Comparison of ENCODE assay signal across 25 mouse cellular contexts in genomic region chr15:51411966-51412365, GRCm38 (mm10).
A peak's percentile ranks its signal among the peaks of the same experiment; 100 is the strongest.
DNase-seq lines count a peak whose midpoint lies in the region; ATAC-seq and TF ChIP-seq lines count a peak whose summit lies in the region.
"Had no signal": no experiment of that assay in that cellular context is flagged by ENCODE, and none has a peak within 500 bp of the region (broad histone marks: within the 10 kb centered on the region; RNA-seq: fewer than 3 reads in every experiment).

No protein-coding gene starts in this region.

- in situ Hi-C loops in Patski (cut with MboI; ENCODE audit: low pct_unique_long_range_greater_than_20kb) = no loop called here

- H3ac ChIP-seq in C2C12 (ENCODE audit: control insufficient read depth, insufficient read length, low read depth) = no peak overlapping the region
- no peak overlapping the region for H3ac ChIP-seq in myocyte (ENCODE audit: control insufficient read depth, insufficient read length)

- CTCF ChIA-PET in Patski (lab: Charles Lee) = interaction anchor here (0.8 kb wide), 1 partner anchor 15 kb away, joined by 3 read pairs; no protein-coding TSS in a partner anchor

- H3K36me3 ChIP-seq in C2C12 (ENCODE audit: control insufficient read depth, insufficient read depth) (no peaks in the 10 kb centered on the region), myocyte (ENCODE audit: control insufficient read depth, insufficient read depth) (no peaks in the 10 kb centered on the region)
- H3K36me3 ChIP-seq in forebrain, embryonic 16.5 days (ENCODE audit: control insufficient read depth, insufficient read depth) = no peaks in the 10 kb centered on the region
- H3K36me3 ChIP-seq in kidney, embryonic 16.5 days (ENCODE audit: insufficient read depth, low read length) = no peaks in the 10 kb centered on the region
- H3K36me3 ChIP-seq: embryonic facial prominence, embryonic 13.5 days; embryonic facial prominence, embryonic 15.5 days; forebrain, embryonic 15.5 days; G1E had no signal

- POLR2A ChIA-PET in Patski (lab: Charles Lee) = no interaction called here

- no peak overlapping the region for H3K27ac ChIP-seq in forebrain, embryonic 16.5 days (ENCODE audit: low read length)
- no peak overlapping the region for H3K27ac ChIP-seq in kidney, embryonic 16.5 days (ENCODE audit: low read length)
- H3K27ac ChIP-seq: embryonic facial prominence, embryonic 13.5 days; embryonic facial prominence, embryonic 15.5 days; forebrain, embryonic 13.5 days; forebrain, embryonic 15.5 days had no signal

- H3K79me2 ChIP-seq in C2C12 (ENCODE audit: control insufficient read depth, insufficient read depth) (no peaks in the 10 kb centered on the region), myocyte (ENCODE audit: control insufficient read depth, insufficient read depth) (no peaks in the 10 kb centered on the region)

- H3K27me3 ChIP-seq in C2C12 (ENCODE audit: control insufficient read depth, insufficient read depth, insufficient read length) (no peaks in the 10 kb centered on the region), Patski (no peaks in the 10 kb centered on the region), myocyte (ENCODE audit: control insufficient read depth, insufficient read depth, insufficient read length) (no peaks in the 10 kb centered on the region)
- H3K27me3 ChIP-seq in forebrain, embryonic 16.5 days (replicated peaks; ENCODE audit: control insufficient read depth, insufficient read depth, low read length) = no peaks in the 10 kb centered on the region
- no peaks in the 10 kb centered on the region for H3K27me3 ChIP-seq in kidney, embryonic 16.5 days (ENCODE audit: insufficient read depth, low read length)
- H3K27me3 ChIP-seq: embryonic facial prominence, embryonic 13.5 days; embryonic facial prominence, embryonic 15.5 days; forebrain, embryonic 13.5 days; forebrain, embryonic 15.5 days had no signal

- H3K4me3 ChIP-seq in C2C12 (ENCODE audit: insufficient read depth, poor library complexity, severe bottlenecking) (no peak overlapping the region), myocyte (no peak overlapping the region)
- no peak overlapping the region for H3K4me3 ChIP-seq in forebrain, embryonic 16.5 days (replicated peaks; ENCODE audit: low read length)
- no peak overlapping the region for H3K4me3 ChIP-seq in kidney, embryonic 16.5 days (ENCODE audit: low read length)
- H3K4me3 ChIP-seq: embryonic facial prominence, embryonic 13.5 days; embryonic facial prominence, embryonic 15.5 days; erythroblast, embryonic 14.5 days; forebrain, embryonic 13.5 days; forebrain, embryonic 15.5 days had no signal

- peak overlapping the region; percentile 12 for H3K4me2 ChIP-seq in myocyte (ENCODE audit: low read depth)
- no peak overlapping the region for H3K4me2 ChIP-seq in forebrain, embryonic 16.5 days (ENCODE audit: low read length)
- H3K4me2 ChIP-seq in kidney, embryonic 16.5 days (replicated peaks; ENCODE audit: low read depth, low read length) = no peak overlapping the region
- H3K4me2 ChIP-seq: embryonic facial prominence, embryonic 13.5 days; embryonic facial prominence, embryonic 15.5 days; forebrain, embryonic 13.5 days; forebrain, embryonic 15.5 days had no signal

- TF ChIP-seq CTCF in C2C12 (IDR thresholded peaks at IDR 0.05; ENCODE audit: control insufficient read depth, insufficient read depth, insufficient read length) = no peak
- TF ChIP-seq CTCF in Patski (IDR thresholded peaks at IDR 0.05) = no peak

- H3K9me3 ChIP-seq in forebrain, embryonic 16.5 days (ENCODE audit: control insufficient read depth, low read length) = no peaks in the 10 kb centered on the region
- H3K9me3 ChIP-seq in kidney, embryonic 16.5 days (ENCODE audit: low read length) = no peaks in the 10 kb centered on the region
- H3K9me3 ChIP-seq: embryonic facial prominence, embryonic 13.5 days; embryonic facial prominence, embryonic 15.5 days; forebrain, embryonic 13.5 days; forebrain, embryonic 15.5 days; G1E had no signal

- no peak overlapping the region for H3K9ac ChIP-seq in forebrain, embryonic 16.5 days (replicated peaks; ENCODE audit: low read depth, low read length)
- H3K9ac ChIP-seq in kidney, embryonic 16.5 days (replicated peaks; ENCODE audit: low read length) = no peak overlapping the region
- H3K9ac ChIP-seq: embryonic facial prominence, embryonic 13.5 days; embryonic facial prominence, embryonic 15.5 days; forebrain, embryonic 13.5 days; forebrain, embryonic 15.5 days had no signal

- TF ChIP-seq POLR2A in myocyte (IDR thresholded peaks at IDR 0.05; ENCODE audit: insufficient read length, low read depth) = no peak

- no peaks in the 10 kb centered on the region for H3K79me3 ChIP-seq in C2C12 (ENCODE audit: low read depth)

- no peaks in the 10 kb centered on the region for H3K4me1 ChIP-seq in forebrain, embryonic 16.5 days (replicated peaks; ENCODE audit: control insufficient read depth, insufficient read depth, low read length)
- H3K4me1 ChIP-seq in kidney, embryonic 16.5 days (ENCODE audit: insufficient read depth, low read length) = no peaks in the 10 kb centered on the region
- H3K4me1 ChIP-seq: embryonic facial prominence, embryonic 13.5 days; embryonic facial prominence, embryonic 15.5 days; forebrain, embryonic 13.5 days; forebrain, embryonic 15.5 days had no signal

- DNase-seq in Muller cell, postnatal 12 days (ENCODE audit: inconsistent ontology term) = peak; percentile 27
- DNase-seq in Patski (ENCODE audit: low read depth, low spot score) = peak; percentile 37
- DNase-seq in T-cell, adult 2 months (ENCODE audit: low spot score) = no peak
- no peak for DNase-seq in right cerebral cortex, adult 18-20 months
- DNase-seq: adrenal gland, adult 8-10 months; adrenal gland, postnatal 14 days; adrenal gland, postnatal 36 days; B cell, adult 2 months; cerebellum, adult 11-12 months; cerebellum, adult 2 months; cerebellum, adult 9-10 months; cerebellum, postnatal 10 days; cerebellum, postnatal 25 days; embryo, embryonic 11 days had no signal

- ATAC-seq in Patski = peak; percentile 60
- ATAC-seq in forebrain, embryonic 16.5 days = no peak
- no peak for ATAC-seq in kidney, embryonic 16.5 days (ENCODE audit: low FRiP score, low TSS enrichment)
- ATAC-seq: activated CD4-positive, CD25-positive, alpha-beta regulatory T cell, adult 4 months; forebrain, embryonic 13.5 days; forebrain, embryonic 15.5 days had no signal

TF ChIP-seq in C2C12, 6 proteins besides CTCF, POLR2A, EP300 and RAD21:
- TF ChIP-seq MYOG (IDR thresholded peaks at IDR 0.05; ENCODE audit: control insufficient read depth, extremely low read depth, insufficient read length) (no peak), MYOD1 (IDR thresholded peaks at IDR 0.05; ENCODE audit: control insufficient read depth, insufficient read length, low read depth) (peak; percentile 9)

TF ChIP-seq in myocyte, 11 proteins besides CTCF, POLR2A, EP300 and RAD21:
- no peak for TF ChIP-seq SRF (IDR thresholded peaks at IDR 0.05; ENCODE audit: control insufficient read depth, insufficient read length, low read depth)
- TF ChIP-seq MYOG (IDR thresholded peaks at IDR 0.05; ENCODE audit: control insufficient read depth in 1 of 3, insufficient read depth in 1 of 3, insufficient read length in 2 of 3, low read depth in 2 of 3) = peak in 1 of 3 experiments; percentile 34
- TF ChIP-seq MYOD1 (IDR thresholded peaks at IDR 0.05; ENCODE audit: control insufficient read depth in 1 of 3, insufficient read length in 2 of 3, low read depth in 2 of 3) = no peak
- no peak for TF ChIP-seq MAX (IDR thresholded peaks at IDR 0.05; ENCODE audit: low read depth)
- TF ChIP-seq CEBPB (IDR thresholded peaks at IDR 0.05; ENCODE audit: insufficient read depth, poor library complexity, severe bottlenecking) = peak; percentile 55; the same call in 1 of the 2 replicates
- TF ChIP-seq USF1 (IDR thresholded peaks at IDR 0.05; ENCODE audit: low read depth) = no peak
- TF ChIP-seq REST (IDR thresholded peaks at IDR 0.05; ENCODE audit: insufficient read depth, insufficient read length) = no peak
- TF ChIP-seq TCF12 (IDR thresholded peaks at IDR 0.05; ENCODE audit: insufficient read depth, poor library complexity, severe bottlenecking) = no peak
- TF ChIP-seq POLR2AphosphoS2 (IDR thresholded peaks at IDR 0.05; ENCODE audit: insufficient read length, low read depth) = no peak
- TF ChIP-seq E2F4 (IDR thresholded peaks at IDR 0.05; ENCODE audit: insufficient read depth) = no peak
- no peak for TF ChIP-seq TCF3 (IDR thresholded peaks at IDR 0.05; ENCODE audit: insufficient read length, low read depth)

Comparison
In these comparisons a context has a peak if more than half of its experiments do, and no peak if none do; other contexts are left out.
1. DNase-seq: peak in Muller cell, postnatal 12 days (single experiment) and Patski (single experiment); none in T-cell, adult 2 months (single experiment) and right cerebral cortex, adult 18-20 months (single experiment).